Mouse (Mus musculus) left cerebral cortex, postnatal 4 days (tissue): ENCODE data around the gene Asb18. TPM values are rescaled to one million over a fixed set of nuclear protein-coding genes. Genes with fewer than 3 reads are reported as not detected.

Experiments used
- DNase-seq: peaks from one replicate; pipeline ENCODE4 v3.0.0-alpha.2; 2022
- intact Hi-C: fragments of 180-260 bp; cut with DNase I; formaldehyde crosslinking; loops from one replicate; pipeline ENCODE4 v1.15.1; 2025
- total RNA-seq, 2 experiments: library from RNA; stranded (reverse); gene quantifications; 2 replicates each; pipeline ENCODE4 v1.2.3; 2021

The Asb18 gene
- total RNA-seq, 2 experiments from 2014 or later = 0.44 to 0.60 TPM

- intact Hi-C loops = no loop called here
- peak; percentile 61 for DNase-seq
Measured at GRCm38 (mm10) chr1:89912392-89912791, 102.1 kb downstream of the Asb18 start.

- DNase-seq = no peak
- intact Hi-C loops = no loop called here
Measured at GRCm38 (mm10) chr1:89909796-89910195, 104.7 kb downstream of the Asb18 start.

- intact Hi-C loops = no loop called here
- no peak for DNase-seq
Measured at GRCm38 (mm10) chr1:89902641-89903040, 111.8 kb downstream of the Asb18 start.

GRCm38 (mm10) chr1:89902236-89902635 lies 112.2 kb downstream of the Asb18 start:
- intact Hi-C loops = no loop called here
- DNase-seq = no peak

GRCm38 (mm10) chr1:89901381-89901780 lies 113.1 kb downstream of the Asb18 start:
- DNase-seq = no peak
- intact Hi-C loops = no loop called here

Other genes with a start within 250 kb of the Asb18 start
- under 1 TPM; 0.28 to 0.95 TPM for gene Gbx2, start 83.5 kb downstream of the Asb18 start, total RNA-seq
- under 1 TPM; 0.79 to 0.88 TPM for gene Iqca, start 138.7 kb upstream of the Asb18 start, total RNA-seq
- gene Ackr3, start 189.3 kb upstream of the Asb18 start, total RNA-seq = 1 to 10 TPM; 7.3 to 9.0 TPM